Mouse (Mus musculus): ENCODE measurements around the gene Tmem51.

Gene Tmem51

GRCm38 (mm10) chr4:142084131-142084899 is at the start of gene Tmem51:
Gene Tmem51 (minus strand): TSS chr4:142084304.
- peak in 1 of 2 experiments; percentile 26 for DNase-seq (ENCODE audit: low spot score in 2 of 2)

GRCm38 (mm10) chr4:142130162-142130561 is 46.1 kb upstream of the Tmem51 start:
- DNase-seq (ENCODE audit: low spot score in 2 of 2), result no peak

GRCm38 (mm10) chr4:142127275-142127788 is 43.2 kb upstream of the Tmem51 start:
- no peak for DNase-seq (ENCODE audit: low spot score in 2 of 2)

GRCm38 (mm10) chr4:142126641-142127274 is 42.7 kb upstream of the Tmem51 start:
- DNase-seq (ENCODE audit: low spot score in 2 of 2), result no peak

GRCm38 (mm10) chr4:142121164-142121563 is 37.1 kb upstream of the Tmem51 start:
- no peak for DNase-seq (ENCODE audit: low spot score in 2 of 2)

- DNase-seq (ENCODE audit: low spot score in 2 of 2), result no peak
These were observed 34.4 kb upstream of the Tmem51 start for GRCm38 (mm10) chr4:142118522-142118921.

GRCm38 (mm10) chr4:142117993-142118392 is 33.9 kb upstream of the Tmem51 start:
- DNase-seq (ENCODE audit: low spot score in 2 of 2), result no peak

GRCm38 (mm10) chr4:142113306-142113705 is 29.2 kb upstream of the Tmem51 start:
- peak in 1 of 2 experiments; percentile 29 for DNase-seq (ENCODE audit: low spot score in 2 of 2)

- DNase-seq (ENCODE audit: low spot score in 2 of 2), result no peak
These were observed 19.1 kb upstream of the Tmem51 start for GRCm38 (mm10) chr4:142103081-142103671.

GRCm38 (mm10) chr4:142098303-142098702 is 14.2 kb upstream of the Tmem51 start:
- peak; percentile 29 to 69 for DNase-seq (ENCODE audit: low spot score in 2 of 2)

- no peak for DNase-seq (ENCODE audit: low spot score in 2 of 2)
These were observed 13.8 kb upstream of the Tmem51 start for GRCm38 (mm10) chr4:142097871-142098270.

GRCm38 (mm10) chr4:142095513-142096241 is 11.6 kb upstream of the Tmem51 start:
- no peak for DNase-seq (ENCODE audit: low spot score in 2 of 2)

- no peak for DNase-seq (ENCODE audit: low spot score in 2 of 2)
These were observed 10.3 kb upstream of the Tmem51 start for GRCm38 (mm10) chr4:142094386-142094785.

- DNase-seq (ENCODE audit: low spot score in 2 of 2), result no peak
These were observed 7.0 kb upstream of the Tmem51 start for GRCm38 (mm10) chr4:142091100-142091499.

GRCm38 (mm10) chr4:142089966-142090365 is 5.9 kb upstream of the Tmem51 start:
- no peak for DNase-seq (ENCODE audit: low spot score in 2 of 2)

GRCm38 (mm10) chr4:142088836-142089235 is 4.7 kb upstream of the Tmem51 start:
- no peak for DNase-seq (ENCODE audit: low spot score in 2 of 2)

- DNase-seq (ENCODE audit: low spot score in 2 of 2), result no peak
These were observed 4.3 kb upstream of the Tmem51 start for GRCm38 (mm10) chr4:142088409-142088808.

GRCm38 (mm10) chr4:142084936-142085563 is 946 bp upstream of the Tmem51 start:
- DNase-seq (ENCODE audit: low spot score in 2 of 2), result no peak

- DNase-seq (ENCODE audit: low spot score in 2 of 2), result peak in 1 of 2 experiments; percentile 54
These were observed 358 bp downstream of the Tmem51 start for GRCm38 (mm10) chr4:142083762-142084130.

- no peak for DNase-seq (ENCODE audit: low spot score in 2 of 2)
These were observed 911 bp downstream of the Tmem51 start for GRCm38 (mm10) chr4:142083193-142083592.

GRCm38 (mm10) chr4:142082703-142083102 is 1.4 kb downstream of the Tmem51 start:
- no peak for DNase-seq (ENCODE audit: low spot score in 2 of 2)

Measured in spleen, postnatal 10 days (tissue).